Mouse (Mus musculus) hematopoietic stem cell, adult 5-6 weeks (primary cell): ENCODE results near the gene Cdcp2. TPM values are rescaled to one million over a fixed set of nuclear protein-coding genes. Genes with fewer than 3 reads are reported as not detected.
"Not testable (repeated sequence)": the region's sequence is repeated elsewhere in the genome, so short reads cannot be mapped to it uniquely, and the experiment has no call there.

Experiments
- ATAC-seq, 2 experiments: fragments of 125-278 bp in 1 of 2; replicated peaks in 1 of 2; 2 replicates each; pipeline ENCODE4 v1.8.0; 2016 to 2017; ENCODE audit warnings: inconsistent platforms in 2 of 2, mild to moderate bottlenecking in 2 of 2, moderate number of reproducible peaks in 2 of 2, low read depth in 1 of 2, moderate TSS enrichment in 1 of 2; ENCODE audit not compliant: low FRiP score in 2 of 2, poor library complexity in 2 of 2, severe bottlenecking in 2 of 2, insufficient read depth in 1 of 2, low TSS enrichment in 1 of 2
- total RNA-seq: library from RNA; stranded (forward); fragments of 172-1452, 232-1000 nt; gene quantifications from 2 replicates; pipeline ENCODE4 v1.2.3, GENCODE M21; 2017

Gene Cdcp2
- total RNA-seq, 1 experiment from 2014 or later = not detected

DNA sequence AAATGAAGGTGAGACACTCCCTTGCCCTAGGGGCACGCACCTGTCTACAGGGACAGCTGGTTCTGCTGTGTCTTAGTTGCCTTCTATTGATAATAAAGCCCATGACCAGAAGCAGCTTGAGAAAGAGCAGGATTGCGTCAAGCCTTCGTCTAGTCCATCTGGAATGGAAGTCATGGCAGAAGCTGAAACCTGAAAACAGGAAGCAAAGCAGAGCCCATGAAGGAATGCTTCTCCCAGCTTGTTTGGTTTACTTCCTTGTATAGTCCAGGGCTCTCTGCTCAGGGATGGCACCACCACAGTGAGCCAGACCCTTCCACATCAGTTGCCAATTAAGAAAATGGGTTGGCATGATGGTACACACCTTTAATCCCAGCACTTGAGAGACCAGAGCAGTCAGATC lies 14.5 kb upstream of the Cdcp2 start:
- no peak for ATAC-seq

GRCm38 (mm10) chr4:107083126-107083525 lies 13.6 kb upstream of the Cdcp2 start:
- ATAC-seq = no peak

DNA sequence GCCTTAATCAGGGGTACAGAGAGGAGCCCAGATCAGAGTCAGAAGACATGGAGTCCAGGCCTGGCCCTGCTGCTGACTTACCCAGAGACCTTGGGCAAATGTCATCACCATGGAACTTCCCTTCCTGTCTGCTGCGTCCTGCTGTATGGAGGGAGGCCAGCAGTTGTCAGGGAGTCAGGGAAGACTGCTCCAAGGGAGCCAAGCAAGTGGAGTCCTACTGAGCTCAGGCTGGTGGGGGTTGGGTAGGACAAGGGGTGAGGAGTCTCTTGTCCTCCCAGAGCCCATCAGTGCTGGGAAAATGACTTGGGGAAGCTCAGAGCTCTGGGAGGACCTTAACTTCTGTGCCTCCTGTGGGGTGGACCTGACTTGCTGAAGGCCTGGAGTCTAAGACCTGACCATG lies 12.3 kb upstream of the Cdcp2 start:
- no peak; a peak in 1 of 4 replicates for ATAC-seq

GRCm38 (mm10) chr4:107084858-107085257 lies 11.8 kb upstream of the Cdcp2 start:
- no peak for ATAC-seq

DNA sequence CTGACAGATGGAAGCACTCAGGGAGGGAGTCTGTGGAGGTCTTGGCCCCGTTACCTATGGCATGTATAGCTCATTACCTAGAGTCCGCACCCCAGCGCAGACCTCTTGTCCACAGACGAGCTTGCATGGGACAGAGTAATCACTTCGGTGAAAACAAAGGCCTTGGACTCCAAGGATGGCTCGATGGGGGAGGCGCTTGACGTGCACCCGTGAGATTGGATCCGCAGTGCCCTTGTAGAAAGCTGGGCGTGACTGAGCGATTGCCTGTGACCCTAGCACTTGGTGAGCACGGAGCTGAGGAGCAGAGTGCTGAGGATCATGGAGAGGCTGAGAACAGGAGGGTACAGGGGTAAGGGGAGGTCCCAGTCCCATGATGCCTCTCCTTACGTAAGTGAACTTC lies 5.0 kb upstream of the Cdcp2 start:
- no peak for ATAC-seq

DNA sequence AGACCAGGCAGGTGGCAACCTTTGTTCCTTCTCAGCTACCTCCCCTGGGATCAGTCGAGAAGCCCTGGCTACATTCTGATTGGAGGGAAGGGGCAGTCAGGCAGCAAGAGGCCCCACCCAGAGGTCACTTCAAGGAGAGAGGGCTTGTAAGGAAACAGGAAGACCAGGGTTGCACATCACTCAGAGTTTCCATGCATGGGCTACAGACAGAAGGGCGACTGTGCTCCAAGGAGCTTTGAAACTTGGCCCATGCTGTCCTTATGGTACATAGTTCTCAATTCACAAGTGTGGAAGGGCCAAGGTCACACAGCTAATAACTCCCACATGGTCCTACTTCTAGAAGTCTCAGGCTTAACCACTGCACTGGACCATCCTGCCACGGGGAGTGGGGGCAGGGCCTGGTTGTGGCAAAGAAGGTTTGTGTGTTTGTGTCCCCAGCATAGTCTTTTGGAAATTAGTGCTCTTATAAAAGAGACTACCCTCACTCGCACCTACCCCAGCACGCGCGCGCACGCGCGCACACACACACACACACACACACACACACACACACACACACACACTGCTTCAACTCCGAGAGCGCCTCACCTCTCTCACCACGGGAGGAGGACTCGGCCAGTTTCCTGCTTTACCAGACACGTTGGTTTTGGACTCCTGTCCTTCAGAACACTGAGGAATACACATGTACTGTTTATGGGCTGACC lies 2.1 kb upstream of the Cdcp2 start:
- no peak for ATAC-seq

- ATAC-seq = peak; percentile 77 to 84
Observed at GRCm38 (mm10) chr4:107096043-107096442, 648 bp upstream of the Cdcp2 start.

DNA sequence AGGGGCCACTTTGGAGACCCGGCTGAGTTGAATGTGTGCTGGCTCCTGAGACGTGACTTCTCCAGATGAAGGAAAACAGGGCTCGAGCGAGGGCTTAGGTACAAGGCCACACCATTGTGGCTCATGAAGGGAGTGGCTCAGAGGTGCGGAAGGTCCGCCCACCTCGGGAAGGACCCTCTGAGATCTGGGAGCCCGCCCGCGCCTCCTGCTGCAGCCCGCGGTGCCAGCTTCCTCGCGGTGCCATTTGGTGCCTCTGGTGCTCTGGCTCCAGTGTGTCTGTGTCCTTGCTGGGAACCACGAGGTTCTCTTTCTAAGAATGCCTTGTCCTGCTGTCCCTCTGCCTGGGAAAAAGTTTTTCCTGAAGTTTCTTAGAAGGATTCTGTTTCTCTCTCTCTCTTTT lies 1.2 kb downstream of the Cdcp2 start:
- no peak for ATAC-seq

DNA sequence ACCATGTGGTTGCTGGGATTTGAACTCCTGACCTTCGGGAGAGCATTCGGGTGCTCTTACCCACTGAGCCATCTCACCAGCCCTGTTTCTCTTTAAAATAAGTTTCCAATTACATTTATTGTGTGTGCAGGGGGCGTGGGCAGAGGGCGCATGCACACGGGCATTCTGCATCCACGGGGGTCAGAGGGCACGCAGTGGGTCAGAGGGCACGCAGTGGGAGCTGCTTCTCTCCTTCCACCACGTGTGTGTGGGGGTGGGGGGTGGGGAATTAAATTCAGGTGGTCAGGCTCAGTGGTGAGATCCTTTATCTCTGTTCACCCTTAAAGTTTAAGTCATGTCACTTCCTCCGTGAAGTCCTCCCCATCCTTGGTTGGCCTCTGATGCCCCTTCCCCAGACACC lies 1.7 kb downstream of the Cdcp2 start:
- ATAC-seq = no peak

DNA sequence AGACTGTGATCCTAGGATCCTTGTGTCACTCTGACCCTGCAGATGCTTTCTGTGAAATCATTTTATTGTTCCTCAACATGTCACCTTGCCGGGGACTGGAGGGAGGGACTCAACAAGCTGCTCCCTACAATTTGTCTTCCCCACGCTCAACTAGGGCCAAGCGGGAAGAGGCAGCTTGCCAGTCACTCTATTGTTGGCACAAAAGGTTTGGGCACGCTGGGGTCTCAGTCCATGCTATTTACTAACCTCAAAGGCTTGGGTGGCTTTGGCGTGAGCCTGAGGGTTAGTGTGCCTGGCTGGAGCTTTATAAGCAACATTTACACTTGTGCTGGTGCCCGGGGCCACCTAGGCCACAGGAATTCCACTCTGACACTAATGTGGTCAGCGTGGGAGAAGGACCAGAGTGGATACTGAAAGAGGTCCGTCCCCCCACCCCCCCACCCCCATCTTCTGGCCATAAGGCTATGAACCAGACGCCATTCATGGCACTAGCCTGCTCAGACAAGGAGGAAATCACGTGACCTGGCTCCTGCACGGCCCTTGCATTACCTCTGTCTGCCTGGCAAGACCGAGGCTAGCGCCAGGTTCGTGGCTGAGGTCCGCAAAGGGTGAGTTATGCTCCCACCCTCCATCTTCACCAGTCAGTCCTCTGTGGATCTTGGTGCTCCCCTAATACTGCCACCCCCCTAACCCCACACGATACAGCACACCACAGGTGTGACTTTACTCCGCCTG lies 2.3 kb downstream of the Cdcp2 start:
- no peak for ATAC-seq

DNA sequence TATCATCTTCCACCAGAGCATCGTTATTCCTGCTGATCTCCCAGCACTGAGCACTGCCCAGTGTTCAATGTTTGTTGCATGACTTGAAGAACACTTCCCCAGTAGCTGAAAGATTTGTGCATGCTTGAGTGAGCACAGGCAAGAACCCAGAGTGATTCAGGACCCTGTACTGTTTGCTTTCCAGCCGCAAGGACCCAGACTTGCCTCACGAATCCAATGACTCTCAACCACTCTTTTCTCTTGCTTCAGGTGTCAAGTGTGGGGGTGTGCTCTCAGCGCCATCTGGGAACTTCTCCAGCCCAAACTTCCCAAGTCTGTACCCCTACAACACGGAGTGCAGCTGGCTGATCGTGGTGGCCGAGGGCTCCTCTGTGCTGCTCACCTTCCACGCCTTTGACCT lies 5.5 kb downstream of the Cdcp2 start:
- no peak for ATAC-seq

- no peak for ATAC-seq
Observed at GRCm38 (mm10) chr4:107106777-107107176, 10.1 kb downstream of the Cdcp2 start.

DNA sequence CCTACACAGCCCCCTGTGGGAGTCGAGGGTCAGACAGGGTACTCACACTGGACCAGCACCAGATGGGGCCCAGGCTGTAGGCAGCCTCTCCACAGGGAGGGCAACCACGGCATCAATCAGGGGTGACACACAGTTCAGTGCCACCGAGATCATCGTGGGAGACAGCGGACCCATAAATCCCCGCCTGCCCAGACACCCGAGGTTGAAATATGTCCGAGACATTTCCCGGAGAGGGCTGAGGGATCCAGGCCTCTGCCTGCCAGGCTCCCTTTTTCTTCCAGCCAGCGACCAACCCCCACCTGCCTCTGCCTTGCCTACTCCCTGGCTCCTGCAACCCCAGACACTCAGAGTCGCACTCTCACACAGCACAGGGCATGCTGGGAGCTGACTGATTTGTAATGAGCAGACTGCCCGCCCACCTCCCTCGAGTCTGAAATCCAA lies 11.6 kb downstream of the Cdcp2 start:
- no peak for ATAC-seq

DNA sequence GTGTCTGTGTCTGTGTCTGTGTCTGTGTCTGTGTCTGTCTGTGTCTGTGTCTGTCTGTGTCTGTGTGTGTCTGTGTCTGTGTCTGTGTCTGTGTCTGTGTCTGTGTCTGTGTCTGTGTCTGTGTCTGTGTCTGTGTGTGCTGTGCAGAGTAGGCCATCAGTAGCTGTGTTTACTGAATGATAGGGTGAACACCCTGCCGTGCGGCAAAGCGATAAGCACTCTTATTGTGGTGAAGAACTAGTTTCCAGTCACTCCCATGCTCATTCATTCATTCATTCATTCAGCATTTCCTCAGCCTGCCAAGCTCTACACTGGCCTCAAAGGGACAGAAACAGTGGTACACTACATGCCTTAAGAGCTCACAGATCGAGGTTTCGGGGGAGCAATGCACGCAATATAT lies 12.5 kb downstream of the Cdcp2 start:
- not testable (repeated sequence) for ATAC-seq

GRCm38 (mm10) chr4:107114278-107114677 lies 17.6 kb downstream of the Cdcp2 start:
- no peak for ATAC-seq

DNA sequence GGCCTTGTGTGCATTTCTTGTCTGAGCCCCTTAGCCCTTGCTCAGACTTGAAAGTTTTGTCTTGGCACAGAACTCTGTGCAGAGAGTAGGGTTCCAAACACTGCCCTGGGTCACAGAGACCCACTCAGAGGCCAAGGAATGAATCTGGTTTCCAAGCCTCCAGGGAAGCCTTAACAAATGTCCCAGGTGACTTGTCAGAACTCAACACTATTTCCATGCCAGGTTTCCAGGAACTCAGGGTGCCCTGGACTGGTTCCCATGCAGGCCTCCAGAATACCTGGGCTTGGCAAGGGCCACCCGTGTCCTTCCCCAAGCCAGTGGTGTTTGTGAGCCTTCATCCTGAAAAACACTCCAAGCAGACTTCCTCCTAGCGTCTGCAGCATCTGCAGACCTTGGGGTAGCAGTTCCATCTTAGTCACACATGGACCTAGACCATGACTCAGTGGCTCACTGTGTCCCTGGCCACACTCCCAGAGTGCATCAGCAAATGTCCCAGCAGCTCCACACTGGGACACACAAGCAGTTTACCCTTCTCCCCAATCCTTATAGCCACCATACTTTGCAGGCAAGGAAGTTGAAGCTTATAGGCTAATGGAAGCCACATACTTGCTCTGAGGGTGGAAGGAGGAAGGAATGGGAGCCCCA lies 21.2 kb downstream of the Cdcp2 start:
- no peak for ATAC-seq

GRCm38 (mm10) chr4:107119056-107119455 lies 22.4 kb downstream of the Cdcp2 start:
- no peak for ATAC-seq

DNA sequence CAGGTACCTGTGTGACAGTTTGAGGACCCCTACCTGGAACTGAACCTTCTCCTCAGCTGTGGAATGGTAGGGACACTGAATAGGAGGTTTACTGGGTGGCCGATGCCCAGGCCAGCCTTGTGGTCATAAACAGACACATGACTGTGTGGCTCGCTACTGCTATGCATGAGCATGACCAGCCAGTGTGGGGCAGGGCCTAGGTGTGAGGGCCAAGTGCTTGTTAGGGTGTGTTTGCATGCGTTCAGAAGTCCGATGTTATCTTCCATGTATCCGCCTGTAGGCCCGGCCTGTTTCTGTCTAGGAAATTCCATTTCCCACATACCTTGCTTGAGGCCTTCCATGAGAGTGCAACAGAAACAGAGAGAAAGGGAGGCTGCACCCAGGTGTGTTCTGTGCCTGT lies 24.0 kb downstream of the Cdcp2 start:
- ATAC-seq = no peak
